Mouse (Mus musculus) R1 (cell line): ENCODE results near the gene Ccdc97.

Experiments
- DNase-seq: peaks from one replicate; pipeline ENCODE4 v3.0.0-alpha.2; 2018; ENCODE audit warnings: low read depth, low spot score

The Ccdc97 gene

GRCm38 (mm10) chr7:25718788-25719417, at the start of gene Ccdc97:
Gene Ccdc97 (minus strand): TSS chr7:25719088.
- peak; percentile 97 for DNase-seq

DNA sequence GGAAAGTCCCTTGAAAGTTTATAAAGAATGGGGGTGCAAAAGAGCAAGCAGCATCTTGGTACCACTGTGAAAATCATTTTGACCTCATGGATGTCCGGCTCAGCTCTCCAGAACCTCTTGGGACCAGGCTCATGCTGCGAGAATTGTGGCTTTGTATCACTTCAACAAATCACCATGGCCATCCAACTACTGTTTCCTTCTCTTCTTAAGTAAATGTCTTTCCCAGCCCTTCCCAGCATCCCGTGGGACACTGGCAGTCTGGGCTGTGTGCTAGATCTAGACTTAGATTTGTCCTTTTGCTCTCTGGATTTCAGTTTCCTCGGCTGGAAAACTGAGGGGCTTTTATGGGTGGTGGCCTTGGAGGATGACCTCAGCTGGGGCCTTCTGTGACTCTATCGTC, 49.3 kb upstream of the Ccdc97 start:
- DNase-seq: no peak

GRCm38 (mm10) chr7:25766108-25766507, 47.2 kb upstream of the Ccdc97 start:
- DNase-seq: no peak

- DNase-seq: no peak
Measured at GRCm38 (mm10) chr7:25764221-25764620, 45.3 kb upstream of the Ccdc97 start.

DNA sequence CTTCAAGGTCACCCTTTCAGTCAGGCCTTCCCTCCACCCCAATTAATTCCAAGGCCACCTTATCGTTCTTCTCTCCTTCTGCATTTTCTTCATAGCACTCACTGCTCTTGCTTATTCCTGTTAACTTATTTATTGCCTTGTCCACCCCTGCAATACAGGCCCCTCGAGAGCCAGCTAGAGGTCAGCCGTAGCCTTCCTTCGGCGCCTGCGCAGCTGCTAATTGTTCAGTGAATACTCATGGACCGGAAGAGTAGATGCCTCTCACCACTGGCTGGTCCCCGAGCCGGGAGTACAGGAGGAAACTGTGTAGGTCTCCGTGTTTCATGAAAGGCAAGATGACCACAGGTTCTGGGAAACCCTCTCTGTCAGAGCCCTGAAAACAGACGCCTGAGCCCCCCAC, 44.8 kb upstream of the Ccdc97 start:
- DNase-seq: no peak

DNA sequence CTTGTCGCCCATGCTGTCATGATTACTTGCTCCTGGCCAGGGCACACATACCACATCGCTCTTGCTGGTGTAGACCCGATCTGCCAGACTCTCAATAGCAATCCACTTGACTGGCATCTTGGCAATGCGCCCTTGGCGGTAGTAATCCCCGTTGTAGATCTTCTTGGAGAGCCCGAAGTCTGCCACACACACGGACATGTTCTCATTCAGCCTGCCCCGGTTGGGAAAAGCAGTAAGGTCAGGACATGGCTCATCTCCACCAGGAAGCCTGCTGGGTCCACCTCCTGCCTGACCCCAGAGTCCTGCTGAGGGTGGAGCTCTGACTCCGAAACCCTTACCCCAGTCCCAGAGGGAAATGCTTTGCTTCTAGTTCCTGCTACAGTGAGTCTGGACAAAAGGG, 42.5 kb upstream of the Ccdc97 start:
- no peak for DNase-seq

GRCm38 (mm10) chr7:25756011-25756410, 37.1 kb upstream of the Ccdc97 start:
- peak; percentile 89 for DNase-seq

DNA sequence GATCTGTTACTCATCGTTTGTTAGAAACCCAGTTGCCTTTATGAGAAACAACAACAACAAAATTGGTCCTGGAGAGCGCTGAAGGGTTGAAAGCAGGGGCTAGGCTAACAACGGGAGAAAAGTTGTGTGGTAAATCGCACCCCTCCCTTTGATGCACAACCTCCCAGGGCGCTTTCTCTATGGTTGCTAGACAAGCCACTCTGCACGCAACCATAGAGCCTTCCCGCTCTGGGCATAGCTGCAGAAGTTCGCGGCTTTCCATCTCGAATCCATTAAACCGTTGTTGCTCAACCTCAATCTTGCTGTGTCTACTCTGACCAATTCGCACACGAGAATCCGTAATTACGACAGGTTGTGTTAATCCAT, 36.6 kb upstream of the Ccdc97 start:
- no peak for DNase-seq

DNA sequence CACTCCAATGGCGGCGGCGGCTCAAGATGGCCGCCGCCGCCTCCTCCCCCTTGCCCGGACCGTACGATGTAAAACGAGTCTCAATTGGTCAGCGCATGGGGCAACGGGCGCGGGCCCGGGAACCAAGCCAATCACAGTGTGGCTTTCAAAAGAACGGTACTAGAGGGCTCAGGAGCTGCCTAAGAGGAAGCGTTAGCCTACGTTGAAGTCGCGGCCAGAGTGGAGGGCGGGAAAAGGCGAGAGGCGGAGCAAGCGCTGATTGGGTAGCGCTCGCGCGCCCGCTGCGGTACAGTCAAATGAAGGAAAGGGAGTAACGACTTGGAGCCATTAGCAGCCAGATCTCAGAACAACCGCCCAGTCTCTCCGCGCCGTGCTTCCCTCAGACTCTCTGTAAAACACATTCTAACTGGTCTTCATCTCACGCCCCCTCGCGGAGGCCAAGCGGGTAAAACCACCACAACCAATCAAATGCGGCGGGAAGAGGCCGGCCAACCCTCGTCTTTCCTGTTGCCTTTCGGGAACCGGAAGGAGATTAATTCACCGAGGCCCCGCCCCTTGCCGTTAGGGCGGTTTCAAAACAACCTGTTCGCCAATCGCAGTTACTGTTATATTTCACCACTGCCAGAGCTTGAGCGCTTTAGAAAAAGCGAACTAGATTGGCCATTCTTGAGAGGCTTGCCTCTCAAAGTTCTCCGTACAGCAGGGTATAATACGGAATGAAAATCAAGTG, 36.0 kb upstream of the Ccdc97 start, which contains the start of gene Hnrnpul1:
Gene Hnrnpul1 (minus strand): TSS at position 20 of the 730 bp plus-strand sequence.
- DNase-seq: peak; percentile 100

DNA sequence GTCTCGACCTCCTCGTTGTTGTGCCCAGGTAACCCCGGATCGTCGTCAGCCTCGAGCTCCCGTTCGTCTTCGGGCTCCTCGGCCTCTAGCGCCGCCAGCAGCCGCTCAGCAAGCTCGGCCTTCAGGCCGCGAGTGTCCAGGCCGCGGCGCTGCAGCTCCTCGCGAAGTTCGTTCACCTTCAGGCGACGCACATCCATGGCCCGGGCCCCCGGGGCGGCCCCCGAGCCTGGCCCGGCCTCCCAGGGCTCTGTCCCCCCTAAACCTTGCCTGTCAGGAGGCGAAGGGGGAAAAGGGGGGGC, 35.5 kb upstream of the Ccdc97 start:
- no peak for DNase-seq

GRCm38 (mm10) chr7:25753643-25754438, 35.0 kb upstream of the Ccdc97 start:
- peak; percentile 31 for DNase-seq

- DNase-seq: no peak
Measured at GRCm38 (mm10) chr7:25753076-25753475, 34.2 kb upstream of the Ccdc97 start.

- DNase-seq: no peak
Measured at GRCm38 (mm10) chr7:25746844-25747243, 28.0 kb upstream of the Ccdc97 start.

DNA sequence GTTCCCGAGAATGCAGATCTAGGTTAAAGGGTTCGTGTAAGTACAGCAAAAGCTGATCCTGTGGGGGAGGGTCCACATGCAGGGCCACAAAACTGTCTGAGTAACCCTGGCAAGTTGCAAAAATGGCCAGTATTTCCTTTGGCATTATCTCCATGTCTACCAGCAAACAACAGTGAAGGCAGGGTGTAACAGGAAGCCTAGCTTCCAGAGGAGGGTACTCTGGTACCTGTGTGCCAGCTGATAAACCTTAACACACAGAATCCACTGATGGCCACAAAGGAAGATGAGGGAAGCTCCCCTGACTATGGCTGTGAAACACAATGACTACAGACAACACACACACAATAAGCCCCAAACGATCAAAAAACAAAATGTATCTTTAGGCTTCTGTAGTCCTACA, 19.4 kb upstream of the Ccdc97 start:
- no peak for DNase-seq

DNA sequence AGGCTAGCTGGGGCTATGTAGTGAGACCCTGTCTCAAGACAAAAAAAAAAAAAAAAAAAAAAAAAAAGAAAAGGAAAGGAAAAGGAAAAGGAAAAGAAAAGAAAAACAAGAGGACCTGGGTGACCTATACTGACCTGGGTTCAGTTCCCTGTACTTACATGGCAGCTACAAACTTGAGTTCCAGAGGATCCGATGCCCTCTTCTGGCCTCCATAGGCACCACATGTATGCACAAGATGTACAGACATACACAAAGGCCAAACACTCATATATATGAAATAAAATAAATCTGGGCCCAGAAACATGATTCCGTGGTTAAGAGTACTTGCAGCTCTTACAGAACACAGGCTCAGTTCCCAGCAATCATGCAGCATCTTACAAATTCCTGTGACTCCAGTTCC, 18.0 kb upstream of the Ccdc97 start:
- peak; percentile 47 for DNase-seq

- no peak for DNase-seq
Measured at GRCm38 (mm10) chr7:25734991-25735390, 16.1 kb upstream of the Ccdc97 start.

- no peak for DNase-seq
Measured at GRCm38 (mm10) chr7:25731294-25732055, 12.6 kb upstream of the Ccdc97 start.

- DNase-seq: no peak
Measured at GRCm38 (mm10) chr7:25729862-25730261, 11.0 kb upstream of the Ccdc97 start.

GRCm38 (mm10) chr7:25729396-25729795, 10.5 kb upstream of the Ccdc97 start:
- no peak for DNase-seq

- no peak for DNase-seq
Measured at GRCm38 (mm10) chr7:25727800-25728199, 8.9 kb upstream of the Ccdc97 start.

GRCm38 (mm10) chr7:25725886-25726285, 7.0 kb upstream of the Ccdc97 start:
- DNase-seq: peak; percentile 22

GRCm38 (mm10) chr7:25721776-25722175, 2.9 kb upstream of the Ccdc97 start:
- peak; percentile 45 for DNase-seq
